Mouse (Mus musculus): ENCODE results near the gene Lpin3. TPM values are rescaled to one million over a fixed set of nuclear protein-coding genes. Genes with fewer than 3 reads are reported as not detected.

Lpin3 gene
- not detected in 2 replicates for polyA plus RNA-seq (2012)

- no peaks in the 10 kb centered on the region for H3K27me3 ChIP-seq (ENCODE audit: control insufficient read depth)
- H3K9me3 ChIP-seq (ENCODE audit: control insufficient read depth, low read length) = peaks cover 4% of the 10 kb centered on the region
- no peak for TF ChIP-seq TAL1 (IDR thresholded peaks at IDR 0.05; ENCODE audit: low read length)
- TF ChIP-seq GATA1 (IDR thresholded peaks at IDR 0.05; ENCODE audit: low read length) = no peak
- no peak within 1 kb of the TSS for H3K4me3 ChIP-seq (replicated peaks)
- H3K4me1 ChIP-seq (ENCODE audit: control insufficient read depth) = no peaks in the 10 kb centered on the region
- no peaks in the 10 kb centered on the region for H3K36me3 ChIP-seq (ENCODE audit: control insufficient read depth)
Observed at GRCm38 (mm10) chr2:160880453-160881195, at the start of gene Lpin3. Gene Lpin3, plus strand, starts transcription at chr2:160880670.

- H3K4me1 ChIP-seq (ENCODE audit: control insufficient read depth) = no peaks in the 10 kb centered on the region
- TF ChIP-seq GATA1 (IDR thresholded peaks at IDR 0.05; ENCODE audit: low read length) (no peak), TAL1 (IDR thresholded peaks at IDR 0.05; ENCODE audit: low read length) (no peak)
- H3K36me3 ChIP-seq (ENCODE audit: control insufficient read depth) = no peaks in the 10 kb centered on the region
Observed at GRCm38 (mm10) chr2:160840838-160841237, 39.6 kb upstream of the Lpin3 start.

GRCm38 (mm10) chr2:160847664-160848063, 32.8 kb upstream of the Lpin3 start:
- no peak overlapping the region for H3K4me3 ChIP-seq (replicated peaks)
- no peaks in the 10 kb centered on the region for H3K4me1 ChIP-seq (ENCODE audit: control insufficient read depth)
- TF ChIP-seq TAL1 (IDR thresholded peaks at IDR 0.05; ENCODE audit: low read length) (no peak), GATA1 (IDR thresholded peaks at IDR 0.05; ENCODE audit: low read length) (no peak)
- H3K36me3 ChIP-seq (ENCODE audit: control insufficient read depth) = no peaks in the 10 kb centered on the region
- no peaks in the 10 kb centered on the region for H3K9me3 ChIP-seq (ENCODE audit: control insufficient read depth, low read length)
- H3K27me3 ChIP-seq (ENCODE audit: control insufficient read depth) = no peaks in the 10 kb centered on the region

More at GRCm38 (mm10) chr2:160840838-160841237, 39.6 kb upstream of the Lpin3 start:
- no peaks in the 10 kb centered on the region for H3K27me3 ChIP-seq (ENCODE audit: control insufficient read depth)
- H3K4me3 ChIP-seq (replicated peaks) = no peak overlapping the region
- H3K9me3 ChIP-seq (ENCODE audit: control insufficient read depth, low read length) = no peaks in the 10 kb centered on the region

- Histone ChIP-seq H3K4me3 (replicated peaks) (no peak overlapping the region), H3K36me3 (ENCODE audit: control insufficient read depth) (no peaks in the 10 kb centered on the region), H3K27me3 (ENCODE audit: control insufficient read depth) (no peaks in the 10 kb centered on the region), H3K4me1 (ENCODE audit: control insufficient read depth) (no peaks in the 10 kb centered on the region), H3K9me3 (ENCODE audit: control insufficient read depth, low read length) (no peaks in the 10 kb centered on the region)
- no peak for TF ChIP-seq GATA1 (IDR thresholded peaks at IDR 0.05; ENCODE audit: low read length)
- no peak for TF ChIP-seq TAL1 (IDR thresholded peaks at IDR 0.05; ENCODE audit: low read length)
Observed at GRCm38 (mm10) chr2:160848186-160848585, 32.3 kb upstream of the Lpin3 start.

- Histone ChIP-seq H3K36me3 (ENCODE audit: control insufficient read depth) (no peaks in the 10 kb centered on the region), H3K4me1 (ENCODE audit: control insufficient read depth) (no peaks in the 10 kb centered on the region), H3K4me3 (replicated peaks) (no peak overlapping the region), H3K9me3 (ENCODE audit: control insufficient read depth, low read length) (no peaks in the 10 kb centered on the region), H3K27me3 (ENCODE audit: control insufficient read depth) (no peaks in the 10 kb centered on the region)
- no peak for TF ChIP-seq TAL1 (IDR thresholded peaks at IDR 0.05; ENCODE audit: low read length)
- no peak for TF ChIP-seq GATA1 (IDR thresholded peaks at IDR 0.05; ENCODE audit: low read length)
Observed at GRCm38 (mm10) chr2:160849617-160850240, 30.7 kb upstream of the Lpin3 start.

GRCm38 (mm10) chr2:160850360-160850759, 30.1 kb upstream of the Lpin3 start:
- Histone ChIP-seq H3K9me3 (ENCODE audit: control insufficient read depth, low read length) (no peaks in the 10 kb centered on the region), H3K27me3 (ENCODE audit: control insufficient read depth) (no peaks in the 10 kb centered on the region), H3K36me3 (ENCODE audit: control insufficient read depth) (no peaks in the 10 kb centered on the region), H3K4me3 (replicated peaks) (no peak overlapping the region), H3K4me1 (ENCODE audit: control insufficient read depth) (no peaks in the 10 kb centered on the region)
- no peak for TF ChIP-seq GATA1 (IDR thresholded peaks at IDR 0.05; ENCODE audit: low read length)
- TF ChIP-seq TAL1 (IDR thresholded peaks at IDR 0.05; ENCODE audit: low read length) = no peak

GRCm38 (mm10) chr2:160854687-160855086, 25.8 kb upstream of the Lpin3 start:
- Histone ChIP-seq H3K36me3 (ENCODE audit: control insufficient read depth) (no peaks in the 10 kb centered on the region), H3K27me3 (ENCODE audit: control insufficient read depth) (no peaks in the 10 kb centered on the region), H3K9me3 (ENCODE audit: control insufficient read depth, low read length) (peaks cover 2% of the 10 kb centered on the region; the same call in 1 of the 2 replicates), H3K4me3 (replicated peaks) (no peak overlapping the region), H3K4me1 (ENCODE audit: control insufficient read depth) (no peaks in the 10 kb centered on the region)
- TF ChIP-seq GATA1 (IDR thresholded peaks at IDR 0.05; ENCODE audit: low read length) (no peak), TAL1 (IDR thresholded peaks at IDR 0.05; ENCODE audit: low read length) (no peak)

- Histone ChIP-seq H3K4me3 (replicated peaks) (no peak overlapping the region), H3K27me3 (ENCODE audit: control insufficient read depth) (no peaks in the 10 kb centered on the region), H3K36me3 (ENCODE audit: control insufficient read depth) (no peaks in the 10 kb centered on the region), H3K4me1 (ENCODE audit: control insufficient read depth) (no peaks in the 10 kb centered on the region), H3K9me3 (ENCODE audit: control insufficient read depth, low read length) (peaks cover 2% of the 10 kb centered on the region; the same call in 1 of the 2 replicates)
- no peak for TF ChIP-seq TAL1 (IDR thresholded peaks at IDR 0.05; ENCODE audit: low read length)
- no peak for TF ChIP-seq GATA1 (IDR thresholded peaks at IDR 0.05; ENCODE audit: low read length)
Observed at GRCm38 (mm10) chr2:160856359-160857102, 23.9 kb upstream of the Lpin3 start.

GRCm38 (mm10) chr2:160860363-160860762, 20.1 kb upstream of the Lpin3 start:
- Histone ChIP-seq H3K36me3 (ENCODE audit: control insufficient read depth) (no peaks in the 10 kb centered on the region), H3K9me3 (ENCODE audit: control insufficient read depth, low read length) (peaks cover 2% of the 10 kb centered on the region; the same call in 1 of the 2 replicates), H3K27me3 (ENCODE audit: control insufficient read depth) (no peaks in the 10 kb centered on the region), H3K4me3 (replicated peaks) (no peak overlapping the region), H3K4me1 (ENCODE audit: control insufficient read depth) (no peaks in the 10 kb centered on the region)
- TF ChIP-seq TAL1 (IDR thresholded peaks at IDR 0.05; ENCODE audit: low read length) (no peak), GATA1 (IDR thresholded peaks at IDR 0.05; ENCODE audit: low read length) (no peak)

Data from erythroblast, embryonic 14.5 days (primary cell).